Mouse (Mus musculus) bone marrow macrophage, adult 2 months (primary cell): ENCODE measurements around the gene Flnc. TPM values are rescaled to one million over a fixed set of nuclear protein-coding genes. Genes with fewer than 3 reads are reported as not detected.

Experiments
- H3K27ac ChIP-seq: 2 replicates; pipeline ENCODE4 v1.5.1; 2012; ENCODE audit warnings: low read depth, low read length; ENCODE audit not compliant: insufficient read depth
- H3K4me1 ChIP-seq: 2 replicates; pipeline ENCODE4 v1.6.1; 2012; ENCODE audit warnings: low read length; ENCODE audit not compliant: control insufficient read depth, insufficient read depth
- H3K4me3 ChIP-seq: 2 replicates; pipeline ENCODE4 v1.5.1; 2012; ENCODE audit warnings: mild to moderate bottlenecking, low read length, moderate library complexity; ENCODE audit not compliant: insufficient read depth
- CTCF ChIP-seq: IDR thresholded peaks from 2 replicates; pipeline ENCODE4 v1.5.1; 2012; ENCODE audit warnings: low read depth, mild to moderate bottlenecking, low read length, moderate library complexity
- POLR2A ChIP-seq: IDR thresholded peaks from 2 replicates; pipeline ENCODE4 v1.6.1; 2012; ENCODE audit warnings: mild to moderate bottlenecking, low read depth, low read length, borderline replicate concordance
- polyA plus RNA-seq: library from polyadenylated mRNA; stranded (reverse); fragments of >200 nt; gene quantifications from 2 replicates; pipeline ENCODE4 v1.2.4, GENCODE M21; 2012; ENCODE audit not compliant: missing spikeins, insufficient read depth, insufficient read length

Flnc gene
- polyA plus RNA-seq, 1 experiment, result 0.20 TPM

DNA sequence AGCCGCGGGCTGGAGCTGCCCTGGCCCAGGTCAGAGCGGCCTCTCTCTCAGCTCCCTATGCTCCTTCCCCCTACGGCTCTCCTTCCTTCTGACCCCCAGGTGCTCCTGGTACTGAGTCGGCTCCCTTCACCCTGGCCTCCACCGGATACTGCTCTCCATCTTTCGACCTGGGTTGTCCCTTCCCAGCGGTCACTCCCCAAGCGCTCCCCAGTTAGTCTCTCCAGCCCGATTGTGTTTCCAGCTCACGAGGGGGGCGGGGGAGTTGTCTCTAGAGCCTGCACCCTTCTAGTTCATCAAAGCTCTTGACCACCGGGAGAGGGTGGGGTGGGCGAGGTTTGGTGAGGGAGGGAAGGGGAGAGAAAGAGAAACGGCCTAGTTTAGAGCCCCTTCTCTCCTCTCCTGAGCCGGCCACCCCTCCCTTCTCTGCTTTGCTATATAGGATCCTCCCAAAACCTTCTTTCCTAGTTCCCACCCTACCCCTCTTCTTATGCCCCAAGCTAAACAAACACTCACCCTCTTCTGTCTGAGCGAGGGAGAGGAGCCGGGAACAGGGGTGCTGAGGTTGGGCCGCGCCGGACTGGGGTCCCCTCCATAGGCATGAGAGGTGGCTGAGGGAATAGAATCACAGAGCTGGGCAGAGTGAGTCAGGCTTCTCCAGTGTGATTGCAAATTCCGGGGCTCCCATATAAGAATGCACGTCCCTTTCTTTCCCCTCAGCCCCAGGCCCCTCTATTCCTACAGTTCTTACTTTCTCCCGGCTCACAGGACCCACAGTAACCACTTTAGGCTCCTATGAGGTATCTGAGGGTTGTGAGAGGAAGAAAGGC, 36.1 kb upstream of the Flnc start:
- TF ChIP-seq POLR2A (no peak), CTCF (no peak)
- Histone ChIP-seq H3K27ac (no peak overlapping the region), H3K4me3 (peak overlapping the region; percentile 60), H3K4me1 (no peaks in the 10 kb centered on the region)

DNA sequence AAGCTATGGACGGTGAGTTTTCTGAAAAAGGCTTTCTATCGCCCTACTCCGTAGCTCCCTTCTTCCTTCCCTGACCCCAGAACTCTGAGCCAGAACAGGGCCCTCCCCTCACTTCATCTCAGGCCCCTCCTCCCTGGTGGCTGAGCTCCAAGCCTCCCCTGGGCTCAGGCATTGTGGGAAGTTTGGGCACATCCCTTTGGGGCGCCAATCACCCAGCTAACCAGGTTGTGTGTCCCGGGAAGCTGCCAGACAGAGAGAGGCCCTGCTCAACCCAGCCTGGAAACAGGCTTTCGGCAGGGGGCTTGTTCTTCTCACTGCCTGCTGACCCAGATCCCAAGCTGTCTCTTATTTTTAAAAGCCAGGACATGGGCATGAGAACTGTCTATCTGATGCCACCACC, 35.5 kb upstream of the Flnc start:
- H3K4me1 ChIP-seq, result no peaks in the 10 kb centered on the region
- TF ChIP-seq POLR2A (no peak), CTCF (no peak)
- H3K4me3 ChIP-seq, result no peak overlapping the region
- no peak overlapping the region for H3K27ac ChIP-seq

DNA sequence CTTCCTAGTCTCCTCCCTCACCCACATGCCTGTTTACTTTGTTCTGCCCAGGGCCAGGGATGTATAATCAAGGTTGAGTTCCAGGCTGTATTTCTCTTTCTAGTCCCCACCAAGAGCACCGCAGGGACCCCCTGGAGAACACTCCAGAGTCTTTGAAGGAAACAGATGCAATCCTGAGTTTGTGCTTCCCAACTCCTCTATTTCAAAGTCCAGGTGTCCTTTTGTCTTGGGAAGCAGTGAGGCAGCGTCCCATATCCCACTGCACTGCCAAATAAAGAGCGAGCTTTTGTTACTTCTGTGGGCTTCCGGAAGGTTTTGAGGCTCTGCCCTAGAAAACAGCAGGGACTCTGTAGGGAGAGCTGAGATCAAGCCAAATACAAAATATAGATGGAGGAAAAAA, 33.2 kb upstream of the Flnc start:
- no peak overlapping the region for H3K27ac ChIP-seq
- TF ChIP-seq CTCF (no peak), POLR2A (no peak)
- no peaks in the 10 kb centered on the region for H3K4me1 ChIP-seq
- no peak overlapping the region for H3K4me3 ChIP-seq

DNA sequence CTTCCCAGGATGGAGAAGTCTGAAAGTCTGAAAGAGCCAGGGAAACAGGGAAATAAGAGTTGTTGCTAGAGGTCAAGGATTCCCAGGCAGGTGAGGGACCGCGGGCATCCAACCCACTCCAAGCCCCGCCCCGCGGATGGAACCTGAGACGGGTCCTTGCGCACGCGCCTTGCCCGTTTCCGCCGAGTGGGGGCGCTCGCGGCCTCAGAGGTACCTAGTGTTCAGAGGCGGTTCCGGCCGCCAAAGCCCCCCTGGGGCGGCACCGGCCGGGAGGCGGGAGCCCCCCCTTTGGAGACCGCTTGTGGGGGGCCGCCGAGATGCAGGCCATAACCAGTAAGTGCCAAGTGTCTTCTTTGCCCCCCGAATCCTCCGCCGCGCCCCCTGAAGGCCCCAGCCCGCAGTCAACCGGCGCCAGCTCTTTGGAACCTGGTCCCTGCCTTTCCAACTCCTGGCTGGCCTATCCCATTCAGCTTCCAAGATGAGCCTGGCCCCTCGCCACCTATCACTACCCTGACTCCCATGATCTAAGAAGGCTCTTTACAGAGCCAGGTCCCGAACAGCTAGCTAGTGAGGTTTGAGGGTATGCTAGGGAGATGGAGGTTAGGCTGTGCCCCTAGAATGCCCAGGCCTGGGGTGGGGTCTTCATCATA, 30.2 kb upstream of the Flnc start:
- Histone ChIP-seq H3K4me3 (no peak overlapping the region), H3K27ac (no peak overlapping the region), H3K4me1 (no peaks in the 10 kb centered on the region)
- TF ChIP-seq CTCF (no peak), POLR2A (no peak)

DNA sequence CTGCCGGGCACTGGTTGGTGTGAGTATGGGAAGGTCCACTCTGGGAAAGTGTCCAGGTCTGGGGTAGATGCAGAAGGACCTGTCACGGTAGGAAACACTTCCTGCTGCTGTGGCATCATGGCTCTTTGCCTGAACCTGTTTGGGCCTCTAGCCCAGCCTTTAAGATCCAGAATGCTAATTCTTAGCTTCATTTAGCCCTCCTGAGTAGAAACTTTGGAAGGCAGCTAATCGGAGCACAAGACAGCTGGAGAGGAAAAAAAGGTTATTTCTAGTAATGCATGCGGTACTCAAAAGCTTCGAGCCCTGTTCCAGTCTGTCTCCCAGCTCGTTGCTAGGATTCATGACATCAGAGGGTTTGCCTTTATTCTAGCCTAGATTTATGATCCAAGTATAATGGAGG, 26.6 kb upstream of the Flnc start:
- TF ChIP-seq CTCF, result no peak
- no peak overlapping the region for H3K4me3 ChIP-seq
- H3K27ac ChIP-seq, result no peak overlapping the region
- no peaks in the 10 kb centered on the region for H3K4me1 ChIP-seq

DNA sequence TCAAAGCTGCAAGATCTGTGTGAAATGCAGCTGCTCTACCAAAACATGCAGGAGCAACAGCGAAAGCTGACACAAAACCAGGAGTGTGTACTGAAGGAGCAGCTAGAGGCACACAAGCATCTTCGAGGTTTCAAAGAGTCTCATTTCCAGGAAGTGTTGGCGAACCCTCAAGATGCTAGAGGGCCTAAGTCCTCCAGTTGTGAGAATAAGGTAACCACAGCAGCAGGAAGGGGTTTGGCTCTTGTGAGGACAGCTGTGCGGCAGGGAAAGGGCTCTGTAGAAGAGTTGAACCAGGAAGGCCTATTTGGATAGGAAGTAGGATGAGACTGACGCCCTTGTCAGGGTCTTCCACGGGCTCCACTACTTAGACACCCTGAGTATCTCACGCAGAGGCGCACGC, 17.6 kb upstream of the Flnc start:
- Histone ChIP-seq H3K4me3 (no peak overlapping the region), H3K4me1 (no peaks in the 10 kb centered on the region), H3K27ac (no peak overlapping the region)
- TF ChIP-seq CTCF (no peak), POLR2A (no peak)

DNA sequence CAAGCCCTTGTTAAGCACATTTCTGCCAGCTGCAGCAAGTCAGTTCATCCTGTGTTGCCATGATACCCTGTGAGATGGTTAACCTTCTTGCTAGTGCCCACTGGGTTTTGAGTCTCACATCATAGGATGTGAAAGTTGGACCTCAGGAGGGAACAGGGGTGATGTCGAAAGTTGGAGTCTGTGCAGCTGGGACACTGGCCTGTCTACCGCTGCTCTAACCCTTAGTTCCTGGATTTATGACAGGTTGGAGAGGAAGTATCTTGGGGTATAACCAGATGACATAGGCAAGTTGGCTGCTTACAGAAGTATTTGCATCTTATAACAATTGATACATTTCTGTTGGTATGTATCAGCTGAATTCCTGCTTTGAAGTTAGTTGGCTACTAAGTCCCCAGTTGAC, 12.5 kb upstream of the Flnc start:
- Histone ChIP-seq H3K27ac (no peak overlapping the region), H3K4me3 (no peak overlapping the region), H3K4me1 (no peaks in the 10 kb centered on the region)
- TF ChIP-seq POLR2A, result no peak
- no peak for TF ChIP-seq CTCF

DNA sequence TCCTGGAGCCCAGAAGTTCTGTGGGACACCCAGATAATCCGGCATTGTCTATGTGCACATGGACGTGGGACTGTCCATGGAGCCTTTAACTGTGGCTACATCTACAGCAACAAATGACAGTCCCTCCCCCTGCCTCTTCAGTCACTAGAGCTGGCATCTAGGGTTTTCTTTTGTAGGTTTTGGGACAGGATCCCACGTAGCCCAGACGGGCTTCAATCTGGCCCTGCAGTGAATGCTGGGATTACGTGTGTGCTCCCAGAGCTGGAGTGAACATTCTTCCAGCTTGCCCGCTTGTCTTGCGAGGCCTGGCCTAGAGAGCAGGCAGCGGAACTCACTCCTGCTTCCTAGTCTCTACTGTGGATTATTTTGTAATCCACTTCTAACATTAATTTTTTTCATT, 7.9 kb upstream of the Flnc start:
- no peaks in the 10 kb centered on the region for H3K4me1 ChIP-seq
- no peak for TF ChIP-seq POLR2A
- TF ChIP-seq CTCF, result no peak
- H3K4me3 ChIP-seq, result no peak overlapping the region
- no peak overlapping the region for H3K27ac ChIP-seq

DNA sequence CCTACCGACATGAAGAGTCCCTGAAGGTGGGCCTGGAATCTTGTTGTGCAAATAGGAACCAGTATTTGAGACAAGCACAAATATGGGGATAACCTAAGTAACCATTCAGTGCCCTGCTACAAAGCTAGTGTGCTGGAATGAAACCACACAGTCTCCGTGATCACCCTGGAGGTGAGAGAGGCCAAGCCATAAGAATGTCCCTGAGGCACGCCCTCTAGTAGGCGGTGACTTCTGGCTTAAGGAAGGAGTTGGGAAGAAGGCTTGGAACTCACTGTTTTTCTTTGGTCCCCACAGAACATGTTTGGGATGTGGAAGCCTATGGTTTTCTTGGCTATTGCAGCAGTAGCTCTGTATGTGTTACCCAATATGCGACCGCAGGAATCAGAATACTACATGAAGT, 6.7 kb upstream of the Flnc start:
- Histone ChIP-seq H3K4me1 (peaks cover 8% of the 10 kb centered on the region), H3K4me3 (no peak overlapping the region), H3K27ac (no peak overlapping the region)
- TF ChIP-seq POLR2A (no peak), CTCF (no peak)

DNA sequence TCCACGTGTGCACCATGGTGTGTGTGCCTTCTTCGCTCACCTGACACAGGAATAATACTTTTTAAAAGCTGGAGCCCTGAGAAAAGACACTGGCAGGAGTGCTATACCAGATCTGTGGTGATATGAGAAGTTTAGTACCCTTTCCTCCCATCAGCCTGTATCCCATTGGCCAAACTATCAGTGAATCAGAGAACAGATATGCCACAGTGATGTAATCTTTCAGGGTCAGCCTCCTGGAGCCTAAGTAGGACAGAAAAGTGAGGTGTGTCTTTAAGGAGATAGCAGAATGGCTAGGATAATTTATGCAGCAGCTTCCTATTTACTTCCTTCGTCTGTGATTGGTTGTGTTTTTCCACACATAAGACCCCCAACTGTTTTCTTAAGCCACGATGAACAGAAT, 4.9 kb upstream of the Flnc start:
- Histone ChIP-seq H3K4me3 (no peak overlapping the region), H3K4me1 (peaks cover 8% of the 10 kb centered on the region), H3K27ac (no peak overlapping the region)
- no peak for TF ChIP-seq POLR2A
- no peak for TF ChIP-seq CTCF
